Mouse (Mus musculus): ENCODE measurements around the gene Gm17175. TPM values are rescaled to one million over a fixed set of nuclear protein-coding genes. Genes with fewer than 3 reads are reported as not detected.

Gm17175 gene
- polyA plus RNA-seq (2017; shearing (Covaris generic)) = not detected

GRCm38 (mm10) chr14:51573963-51574362 is at the start of gene Gm17175:
TSS of gene Gm17175 (minus strand) at chr14:51574063.

GRCm38 (mm10) chr14:51611210-51611609 is 37.3 kb upstream of the Gm17175 start, which contains the start of gene Gm17078:
TSS of gene Gm17078 (minus strand) at chr14:51611310.

DNA sequence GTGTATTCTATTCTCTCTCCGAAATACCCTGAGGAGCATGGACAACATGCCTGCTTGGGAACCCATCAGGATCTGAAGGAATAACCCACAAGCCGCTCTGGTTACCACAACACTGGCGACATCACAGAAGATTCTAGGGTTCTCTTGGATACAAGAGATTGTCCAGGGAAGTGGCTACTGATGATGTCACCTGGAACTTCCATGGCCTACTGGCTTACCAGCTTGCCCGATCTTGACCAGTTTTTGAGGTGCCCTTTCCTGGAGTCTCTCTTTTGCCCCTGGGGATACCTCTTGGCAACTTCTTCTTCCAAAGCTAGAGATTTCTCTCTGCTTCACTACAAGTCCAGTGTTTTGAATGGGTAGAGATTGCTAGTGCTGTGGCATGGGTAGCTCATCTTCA is 18.2 kb upstream of the Gm17175 start, which contains the start of gene Gm17174:
Gene Gm17174 (minus strand): TSS at position 101 of the 400 bp plus-strand sequence.

DNA sequence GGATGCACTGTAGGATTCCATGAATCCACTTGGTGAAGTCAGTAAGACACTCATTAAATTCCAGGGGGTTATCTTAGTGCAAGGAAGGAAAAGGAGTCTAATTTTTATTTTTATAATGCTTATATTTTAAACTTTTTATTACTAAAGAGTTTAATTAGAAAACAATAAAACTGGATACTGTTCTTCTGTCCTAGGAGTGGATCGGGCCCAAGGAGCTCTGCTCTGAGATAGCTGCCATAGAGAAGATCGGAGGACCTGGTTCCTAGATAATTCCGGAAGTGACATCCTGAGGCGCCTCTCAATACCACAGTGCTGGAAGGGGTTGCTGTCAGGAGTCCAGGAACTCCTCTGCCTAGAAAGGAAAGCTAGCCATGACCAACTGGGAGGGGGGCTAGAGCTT is 21.4 kb downstream of the Gm17175 start, which contains the start of gene Gm5622:
Gene Gm5622 (plus strand): TSS at position 301 of the 400 bp plus-strand sequence.

Other genes starting within 250 kb of the Gm17175 start
- gene Gm7247, start 212.3 kb downstream of the Gm17175 start, polyA plus RNA-seq (2017; shearing (Covaris generic)) = not detected
- not detected for gene Vmn2r88, start 163.2 kb downstream of the Gm17175 start, polyA plus RNA-seq (2017; shearing (Covaris generic))
- 0.23 TPM for gene Vmn2r89, start 122.2 kb downstream of the Gm17175 start, polyA plus RNA-seq (2017; shearing (Covaris generic))
- not detected for gene Gm5622, start 21.3 kb downstream of the Gm17175 start, polyA plus RNA-seq (2017; shearing (Covaris generic))
- gene Gm17174, start 18.1 kb upstream of the Gm17175 start, polyA plus RNA-seq (2017; shearing (Covaris generic)) = not detected
- not detected for gene Gm17078, start 37.2 kb upstream of the Gm17175 start, polyA plus RNA-seq (2017; shearing (Covaris generic))
- not detected for gene Gm4181, start 61.6 kb upstream of the Gm17175 start, polyA plus RNA-seq (2017; shearing (Covaris generic))
- gene Gm17079, start 121.4 kb upstream of the Gm17175 start, polyA plus RNA-seq (2017; shearing (Covaris generic)) = not detected
- gene Gm5800, start 143.1 kb upstream of the Gm17175 start, polyA plus RNA-seq (2017; shearing (Covaris generic)) = not detected
- not detected for gene Ang4, start 199.5 kb upstream of the Gm17175 start, polyA plus RNA-seq (2017; shearing (Covaris generic))
- not detected for gene AY358078, start 226.0 kb upstream of the Gm17175 start, polyA plus RNA-seq (2017; shearing (Covaris generic))

Data from effector memory CD4-positive, alpha-beta T cell, adult 7 months (primary cell).